In genomic region chr19:4877785-4878184, GRCm38 (mm10) we compare ENCODE assay signal across 8 mouse cellular contexts. TPM values are rescaled to one million over a fixed set of nuclear protein-coding genes. Genes with fewer than 3 reads are reported as not detected.
DNase-seq lines count a peak whose midpoint lies in the region; ATAC-seq and TF ChIP-seq lines count a peak whose summit lies in the region.

Gene Actn3, minus strand, starts transcription at chr19:4877909.

- H3K4me1 ChIP-seq in E14TG2a.4 (replicated peaks; ENCODE audit: low read depth, low read length): peaks cover 67% of the 10 kb centered on the region
- H3K4me1 ChIP-seq in heart, adult 2 months (ENCODE audit: control insufficient read depth, insufficient read depth, low read length): no peaks in the 10 kb centered on the region
- peaks cover 4% of the 10 kb centered on the region; the same call in 1 of the 2 replicates for H3K4me1 ChIP-seq in lung, postnatal 0 days (ENCODE audit: insufficient read depth, low read depth, low read length)
- H3K4me1 ChIP-seq in stomach, embryonic 15.5 days: peaks cover 12% of the 10 kb centered on the region

- H3K79me2 ChIP-seq in heart, adult 2 months (replicated peaks; ENCODE audit: control insufficient read depth, insufficient read depth, low read length): no peaks in the 10 kb centered on the region; the same call in 1 of the 2 replicates

- 4% methylated on average over 17 of the region's 17 CpGs for WGBS in heart, adult 2 months
- WGBS in lung, postnatal 0 days: 4% methylated on average over 17 of the region's 17 CpGs
- WGBS in stomach, embryonic 15.5 days: 4% methylated on average over 17 of the region's 17 CpGs

- DNase-seq in embryo, embryonic 11 days: peak; percentile 28
- DNase-seq in heart, adult 2 months: peak; percentile 42 to 58
- DNase-seq in kidney, adult 9 months: peak; percentile 24
- DNase-seq in lung, postnatal 0 days (ENCODE audit: low spot score): peak; percentile 38
- DNase-seq in cerebellum, postnatal 14 days: no peak

- peaks cover 28% of the 10 kb centered on the region for H3K36me3 ChIP-seq in E14TG2a.4 (ENCODE audit: insufficient read depth, low read length)
- H3K36me3 ChIP-seq in heart, adult 2 months (ENCODE audit: control insufficient read depth, insufficient read depth, low read length): no peaks in the 10 kb centered on the region
- H3K36me3 ChIP-seq in lung, postnatal 0 days (ENCODE audit: insufficient read depth, low read length): no peaks in the 10 kb centered on the region
- H3K36me3 ChIP-seq in stomach, embryonic 15.5 days: no peaks in the 10 kb centered on the region

- TF ChIP-seq CTCF in E14TG2a.4 (conservative IDR thresholded peaks at IDR 0.05; ENCODE audit: low read length): no peak
- no peak for TF ChIP-seq CTCF in heart, adult 2 months (IDR thresholded peaks at IDR 0.05)
- TF ChIP-seq CTCF in lung, postnatal 0 days (IDR thresholded peaks at IDR 0.05): no peak

- peak; percentile 5; the same call in 1 of the 2 replicates for ATAC-seq in lung, postnatal 0 days
- no peak for ATAC-seq in stomach, embryonic 15.5 days (ENCODE audit: insufficient read depth, low FRiP score, low read depth)
- no peak for ATAC-seq in monocyte, adult 5-6 weeks (replicated peaks; ENCODE audit: insufficient number of reproducible peaks, low FRiP score, low TSS enrichment, poor library complexity, severe bottlenecking)

- peak within 1 kb of the TSS; percentile 88 for H3K9ac ChIP-seq in heart, adult 2 months (ENCODE audit: low read depth, low read length)
- peak within 1 kb of the TSS; percentile 82 for H3K9ac ChIP-seq in lung, postnatal 0 days (replicated peaks; ENCODE audit: low read depth)
- peak within 1 kb of the TSS; percentile 86 for H3K9ac ChIP-seq in stomach, embryonic 15.5 days

- H3K27ac ChIP-seq in heart, adult 2 months: peak within 1 kb of the TSS; percentile 66
- peak within 1 kb of the TSS; percentile 26; the same call in 1 of the 2 replicates for H3K27ac ChIP-seq in lung, postnatal 0 days (ENCODE audit: low read length)
- H3K27ac ChIP-seq in stomach, embryonic 15.5 days: peak within 1 kb of the TSS; percentile 83

- intact Hi-C loops in heart, adult 2 months (cut with DNase I): loop anchor here (2.0 kb wide), 1 partner anchor 23 kb away; the partner anchor contains the start of gene Ctsf

- no peaks in the 10 kb centered on the region for H3K9me3 ChIP-seq in E14TG2a.4 (ENCODE audit: low read length)
- no peaks in the 10 kb centered on the region for H3K9me3 ChIP-seq in lung, postnatal 0 days (ENCODE audit: low read length)
- H3K9me3 ChIP-seq in stomach, embryonic 15.5 days: no peaks in the 10 kb centered on the region

- no peak for TF ChIP-seq POLR2A in heart, adult 2 months (IDR thresholded peaks at IDR 0.05; ENCODE audit: insufficient read depth, low read depth, low read length)

- TF ChIP-seq EP300 in heart, adult 2 months (IDR thresholded peaks at IDR 0.05; ENCODE audit: insufficient read depth, low read depth, low read length): no peak
- TF ChIP-seq EP300 in lung, postnatal 0 days (IDR thresholded peaks at IDR 0.05): no peak

- H3K4me2 ChIP-seq in lung, postnatal 0 days (replicated peaks; ENCODE audit: low read depth, low read length): peak within 1 kb of the TSS; percentile 97
- H3K4me2 ChIP-seq in stomach, embryonic 15.5 days: peak within 1 kb of the TSS; percentile 95

- H3K27me3 ChIP-seq in E14TG2a.4 (ENCODE audit: insufficient read depth, low read length): peaks cover 2% of the 10 kb centered on the region; the same call in 1 of the 2 replicates
- no peaks in the 10 kb centered on the region for H3K27me3 ChIP-seq in heart, adult 2 months (ENCODE audit: control insufficient read depth, insufficient read depth, low read length)
- 0 out of 2 replicates have a peak, but pooled peaks cover 3% of the 10 kb centered on the region for H3K27me3 ChIP-seq in lung, postnatal 0 days (replicated peaks; ENCODE audit: insufficient read depth, low read length)
- H3K27me3 ChIP-seq in stomach, embryonic 15.5 days (replicated peaks): 0 out of 2 replicates have a peak, but pooled peaks cover 4% of the 10 kb centered on the region

- peak within 1 kb of the TSS; percentile 98 for H3K4me3 ChIP-seq in E14TG2a.4 (replicated peaks; ENCODE audit: low read length)
- H3K4me3 ChIP-seq in heart, adult 2 months: peak within 1 kb of the TSS; percentile 96
- H3K4me3 ChIP-seq in lung, postnatal 0 days (ENCODE audit: low read depth, low read length): peak within 1 kb of the TSS; percentile 80
- peak within 1 kb of the TSS; percentile 98 for H3K4me3 ChIP-seq in stomach, embryonic 15.5 days (replicated peaks)

RNA-seq across cellular contexts. Expression of gene Actn3, which starts in this region (rescaled TPM):
- under 1 TPM; 0.39 TPM for total RNA-seq in heart, adult 2 months (2021)
- 0.57 and 0.76 TPM in 2 replicates for polyA plus RNA-seq in heart, adult 2 months (2012; rRNA removed)
- polyA plus RNA-seq in lung, postnatal 0 days (2015; fragmentation: Nextera tagmentation; extraction: Ambion mirVana): 0.27 and 0.40 TPM in 2 replicates
- polyA plus RNA-seq in stomach, embryonic 15.5 days (2015; fragmentation: Nextera tagmentation; extraction: Ambion mirVana): 2.3 and 2.5 TPM in 2 replicates
- total RNA-seq in monocyte, adult 5-6 weeks (2017): 0.10 to 1.7 TPM in 2 of 3 replicates, not detected in the other

Comparison
In these comparisons a context has a peak if more than half of its experiments do, and no peak if none do; other contexts are left out.
1. Peak in DNase-seq, H3K4me3 ChIP-seq, H3K27ac ChIP-seq and H3K9ac ChIP-seq in heart, adult 2 months; RNA of the gene not detected or under 1 TPM.
2. Peak in DNase-seq, ATAC-seq, H3K4me3 ChIP-seq, H3K27ac ChIP-seq, H3K9ac ChIP-seq and H3K4me2 ChIP-seq in lung, postnatal 0 days; RNA of the gene not detected or under 1 TPM.
3. DNase-seq: peak in embryo, embryonic 11 days (single experiment) and kidney, adult 9 months (single experiment); none in cerebellum, postnatal 14 days (0 of 2).
4. H3K27ac ChIP-seq: peak in every context shown above with its lines; median percentile 83 in stomach, embryonic 15.5 days; 66 in heart, adult 2 months; 26 in lung, postnatal 0 days.
5. Peak in every context shown above with its lines, with median percentiles within 50 percentile points of each other: H3K4me3 ChIP-seq and H3K9ac ChIP-seq.